Mouse (Mus musculus): ENCODE measurements around the gene Ercc5.

DNA sequence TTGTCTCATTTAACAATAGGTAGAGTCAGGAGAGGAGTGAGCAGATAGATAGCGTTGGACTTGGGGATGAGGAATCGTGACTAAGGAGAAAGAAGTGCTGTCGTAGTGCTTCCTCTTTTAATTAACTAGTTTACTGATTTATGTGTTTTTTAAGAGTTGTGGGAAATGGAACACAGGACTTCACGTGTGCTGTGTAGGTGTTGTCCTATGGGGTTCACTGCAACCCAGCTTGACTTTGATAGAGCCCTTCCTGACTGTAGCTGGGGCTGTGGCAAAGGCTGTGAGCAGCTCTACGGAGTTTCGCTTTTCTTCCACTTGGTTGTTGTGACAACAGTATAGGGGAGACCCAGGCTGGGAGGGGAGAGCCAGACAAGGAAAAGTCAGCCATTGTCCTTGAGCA lies 10.8 kb downstream of the Ercc5 start:
- no peak for TF ChIP-seq CTCF (IDR thresholded peaks at IDR 0.05; ENCODE audit: low read depth, low read length)
- no peak for TF ChIP-seq POLR2A (IDR thresholded peaks at IDR 0.05; ENCODE audit: borderline replicate concordance, low read depth, low read length)

Measured in bone marrow macrophage, adult 2 months (primary cell).